Mouse (Mus musculus) adrenal gland, adult 8-10 months (tissue): Measurements from ENCODE around the gene Zbtb2. TPM values are rescaled to one million over a fixed set of nuclear protein-coding genes. Genes with fewer than 3 reads are reported as not detected.
A peak's percentile ranks its signal among the peaks of the same experiment; 100 is the strongest.

Source experiments
- DNase-seq: peaks from one replicate; pipeline ENCODE4 v3.0.0; 2022
- total RNA-seq, 4 experiments: library from RNA; stranded (reverse); gene quantifications; 2 replicates each; pipeline ENCODE4 v1.2.4; 2022

Gene Zbtb2
- total RNA-seq, 4 experiments from 2014 or later, result 9.2 to 10.1 (median 9.5) TPM

- no peak for DNase-seq
Observed at GRCm38 (mm10) chr10:4384244-4384643, 3.7 kb downstream of the Zbtb2 start.

GRCm38 (mm10) chr10:4380748-4381147 lies 7.2 kb downstream of the Zbtb2 start:
- no peak for DNase-seq

GRCm38 (mm10) chr10:4376931-4377330 lies 11.0 kb downstream of the Zbtb2 start:
- no peak for DNase-seq

GRCm38 (mm10) chr10:4376461-4376860 lies 11.4 kb downstream of the Zbtb2 start:
- no peak for DNase-seq

DNA sequence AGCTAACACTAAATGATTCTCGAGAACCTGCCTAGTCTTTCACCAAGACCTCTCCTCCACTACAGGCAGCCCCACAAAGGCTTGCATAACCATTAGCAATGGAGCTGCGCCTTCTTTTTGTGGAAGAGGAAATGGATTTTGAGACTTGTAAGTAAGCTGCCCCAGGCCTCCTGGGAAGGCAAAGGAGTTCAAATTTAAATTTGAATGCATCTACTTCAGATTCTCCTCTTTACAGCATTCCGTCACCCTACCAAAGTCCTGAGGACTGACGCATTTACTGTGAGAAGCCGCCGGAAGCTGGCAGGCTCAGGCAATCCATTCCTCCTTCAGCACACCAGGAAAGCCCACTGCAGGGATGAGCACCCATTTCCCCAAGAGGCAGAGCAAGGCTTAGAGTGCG lies 12.6 kb downstream of the Zbtb2 start:
- no peak for DNase-seq

DNA sequence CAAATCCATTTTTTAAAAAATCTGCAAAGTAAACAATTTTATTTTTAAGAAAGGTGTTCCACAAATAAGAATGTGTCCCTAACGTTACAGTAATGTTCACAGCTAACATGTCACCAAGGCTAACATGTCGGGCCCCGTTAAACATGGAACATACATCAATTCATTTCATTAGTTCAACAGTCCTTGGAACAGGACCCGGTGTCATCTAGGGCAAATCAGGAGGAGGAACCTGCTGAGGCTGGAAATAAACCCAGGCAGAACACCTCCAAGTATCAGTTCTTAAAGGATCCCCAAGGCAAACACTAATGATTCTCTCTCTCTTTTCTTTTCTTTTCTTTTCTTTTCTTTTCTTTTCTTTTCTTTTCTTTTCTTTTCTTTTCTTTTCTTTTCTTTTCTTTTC lies 13.2 kb downstream of the Zbtb2 start:
- DNase-seq, result no peak

- no peak for DNase-seq
Observed at GRCm38 (mm10) chr10:4374239-4374638, 13.7 kb downstream of the Zbtb2 start.

GRCm38 (mm10) chr10:4373558-4373957 lies 14.3 kb downstream of the Zbtb2 start:
- no peak for DNase-seq

GRCm38 (mm10) chr10:4372011-4372410 lies 15.9 kb downstream of the Zbtb2 start:
- no peak for DNase-seq

GRCm38 (mm10) chr10:4370105-4370504 lies 17.8 kb downstream of the Zbtb2 start:
- no peak for DNase-seq

DNA sequence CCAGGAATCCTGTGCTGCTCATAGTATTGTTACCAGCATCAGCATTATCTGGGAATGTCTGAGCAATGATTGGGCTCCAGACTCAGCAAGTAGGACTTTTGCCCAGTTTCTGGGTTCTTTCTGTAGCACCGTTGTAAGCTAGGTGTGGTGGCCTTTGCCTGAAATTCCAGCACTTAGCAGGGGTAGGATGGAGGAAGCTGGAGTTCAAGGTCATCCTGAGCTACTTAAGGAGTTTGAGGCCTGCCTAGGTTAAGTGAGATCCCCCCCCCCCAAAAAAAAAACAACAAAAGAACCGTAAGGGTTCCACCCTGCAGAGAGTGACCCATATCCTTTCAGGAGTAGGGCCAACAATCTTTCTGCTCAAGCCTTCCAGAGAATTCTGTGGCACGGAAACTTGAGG lies 23.3 kb downstream of the Zbtb2 start:
- no peak for DNase-seq

GRCm38 (mm10) chr10:4357435-4357834 lies 30.5 kb downstream of the Zbtb2 start:
- no peak for DNase-seq

DNA sequence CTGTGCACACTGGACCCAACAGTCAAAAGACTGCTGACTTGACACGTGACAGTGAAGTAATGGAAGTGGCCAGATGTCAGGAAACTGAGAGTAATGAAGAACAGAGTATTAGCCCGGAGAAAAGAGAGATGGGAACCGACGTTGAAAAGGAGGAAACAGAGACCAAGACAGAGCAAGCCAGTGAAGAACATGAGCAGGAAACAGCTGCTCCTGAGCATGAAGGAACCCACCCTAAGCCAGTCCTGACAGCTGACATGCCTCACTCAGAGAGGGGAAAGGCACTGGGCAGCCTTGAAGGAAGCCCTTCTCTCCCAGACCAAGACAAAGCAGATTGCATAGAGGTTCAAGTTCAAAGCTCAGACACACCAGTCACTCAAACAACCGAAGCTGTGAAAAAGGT lies 31.3 kb downstream of the Zbtb2 start:
- DNase-seq, result no peak

GRCm38 (mm10) chr10:4355882-4356451 lies 31.9 kb downstream of the Zbtb2 start:
- DNase-seq, result no peak

GRCm38 (mm10) chr10:4354371-4355260 lies 33.3 kb downstream of the Zbtb2 start:
- no peak for DNase-seq

- peak; percentile 87 for DNase-seq
Observed at GRCm38 (mm10) chr10:4347591-4347990, 40.3 kb downstream of the Zbtb2 start.

- DNase-seq, result no peak
Observed at GRCm38 (mm10) chr10:4347136-4347492, 40.8 kb downstream of the Zbtb2 start.

GRCm38 (mm10) chr10:4346489-4347135 lies 41.3 kb downstream of the Zbtb2 start:
- peak; percentile 96 for DNase-seq

DNA sequence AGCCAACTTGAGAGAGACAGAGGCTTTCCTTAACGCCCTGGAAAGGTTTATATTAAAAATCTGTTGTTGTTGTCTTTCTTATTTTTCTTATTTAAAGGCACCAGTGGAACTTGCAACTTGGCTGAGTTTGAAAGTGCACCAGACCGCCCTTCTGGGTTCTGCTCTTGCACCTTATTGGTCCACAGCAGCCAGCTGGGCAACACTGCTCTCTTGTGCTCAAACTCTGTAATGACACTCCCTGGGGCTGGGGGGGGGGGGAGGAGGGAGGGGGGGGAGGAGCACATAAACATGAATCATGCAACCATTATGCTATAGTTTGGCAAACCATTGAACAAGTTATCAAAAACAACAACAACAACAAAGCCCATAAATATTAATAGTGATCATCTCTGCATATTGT lies 46.5 kb downstream of the Zbtb2 start:
- no peak for DNase-seq

DNA sequence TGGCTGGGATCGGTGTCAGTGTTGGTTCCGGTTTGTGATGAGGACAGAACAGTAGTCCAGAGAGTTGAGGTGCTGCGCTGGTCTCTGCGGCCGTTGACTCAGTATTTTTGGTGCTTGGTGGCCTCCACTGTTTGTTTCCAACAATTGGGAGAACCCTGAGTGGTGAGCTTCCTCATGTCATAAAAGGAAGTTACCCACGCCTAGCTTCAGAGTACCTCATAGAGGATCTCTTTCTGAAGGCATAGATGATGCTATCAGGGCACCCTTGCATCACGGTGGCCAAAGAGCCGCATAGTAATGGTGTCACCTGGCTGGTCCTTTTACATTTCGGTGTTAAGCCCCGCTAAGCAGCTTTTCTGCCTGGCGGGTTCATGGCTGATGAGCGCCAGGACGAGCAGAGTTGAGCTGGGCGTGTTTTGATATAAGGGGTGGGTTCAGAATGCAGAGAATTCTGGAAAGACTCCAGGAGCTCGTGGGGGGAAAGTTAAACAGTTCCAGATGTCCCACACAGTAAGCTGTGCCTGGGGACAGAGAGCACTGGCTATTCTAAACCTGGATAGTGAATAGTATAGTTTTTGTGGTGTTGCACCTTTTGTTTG lies 48.9 kb downstream of the Zbtb2 start:
- DNase-seq, result no peak

- peak; percentile 80 for DNase-seq
Observed at GRCm38 (mm10) chr10:4334039-4334683, 53.7 kb downstream of the Zbtb2 start.

DNA sequence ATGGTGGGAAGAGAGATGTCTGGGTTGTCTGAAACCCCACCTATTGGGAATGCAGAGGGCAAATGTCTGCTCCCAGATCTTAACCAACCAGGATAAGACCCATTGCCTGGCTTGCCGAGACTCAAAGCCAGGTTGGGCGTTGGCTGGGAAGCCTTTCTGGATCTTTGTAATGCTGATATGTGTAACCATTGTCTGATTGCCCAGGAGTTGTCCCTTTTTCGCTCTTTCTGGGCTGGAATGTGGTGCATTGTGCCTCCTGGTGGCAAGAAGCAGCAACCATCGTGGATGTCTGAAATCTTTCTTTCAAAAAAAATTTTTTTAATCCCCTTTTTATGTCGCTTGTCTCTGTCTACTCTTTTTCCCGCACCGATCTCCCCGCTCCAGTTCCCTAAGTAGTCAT lies 54.6 kb downstream of the Zbtb2 start:
- DNase-seq, result no peak
